Mouse (Mus musculus) heart, embryonic 14.5 days (tissue): ENCODE data around the gene Nme7. TPM values are rescaled to one million over a fixed set of nuclear protein-coding genes. Genes with fewer than 3 reads are reported as not detected.

ENCODE experiments used
- ATAC-seq: fragments of 200-750 bp; cut with Nextera tagmentation; 2 replicates; pipeline ENCODE4 v1.8.0; 2017; ENCODE audit warnings: low read depth, moderate TSS enrichment; ENCODE audit not compliant: insufficient number of reproducible peaks, insufficient read depth, low FRiP score
- H3K27ac ChIP-seq, 2 experiments: fragments of 200-500 bp in 1 of 2; fragments of 300-500 bp in 1 of 2; sonication (generic) in 1 of 2; replicated peaks in 1 of 2; 2 replicates each; pipeline ENCODE4 v1.5.1; 2012 to 2014; ENCODE audit warnings: low read depth in 2 of 2, low read length in 2 of 2, control low read depth in 1 of 2, mild to moderate bottlenecking in 1 of 2, mixed read lengths in 1 of 2; ENCODE audit not compliant: control insufficient read depth in 1 of 2, insufficient read depth in 1 of 2
- H3K27me3 ChIP-seq: fragments of 300-500 bp; sonication (generic); 2 replicates; pipeline ENCODE4 v1.6.1; 2014; ENCODE audit warnings: mild to moderate bottlenecking, low read length, control low read depth; ENCODE audit not compliant: control insufficient read depth, insufficient read depth
- H3K36me3 ChIP-seq: fragments of 300-500 bp; sonication (generic); 2 replicates; pipeline ENCODE4 v1.6.1; 2014; ENCODE audit warnings: mild to moderate bottlenecking, control low read depth, low read length, mixed read lengths; ENCODE audit not compliant: control insufficient read depth, insufficient read depth
- H3K4me1 ChIP-seq, 2 experiments: fragments of 200-500 bp in 1 of 2; fragments of 300-500 bp in 1 of 2; sonication (generic) in 1 of 2; 2 replicates each; pipeline ENCODE4 v1.6.1; 2012 to 2014; ENCODE audit warnings: low read length in 2 of 2, control low read depth in 1 of 2, mixed read lengths in 1 of 2; ENCODE audit not compliant: control insufficient read depth in 2 of 2, insufficient read depth in 2 of 2
- H3K4me2 ChIP-seq: fragments of 300-500 bp; sonication (generic); 2 replicates; pipeline ENCODE4 v1.6.1; 2014; ENCODE audit warnings: mild to moderate bottlenecking, low read length
- H3K4me3 ChIP-seq, 2 experiments: fragments of 200-500 bp in 1 of 2; fragments of 300-500 bp in 1 of 2; sonication (generic) in 1 of 2; 2 replicates each; pipeline ENCODE4 v1.5.1; 2012 to 2014; ENCODE audit warnings: low read length in 2 of 2, mild to moderate bottlenecking in 2 of 2, control low read depth in 1 of 2, low read depth in 1 of 2, moderate library complexity in 1 of 2; ENCODE audit not compliant: control insufficient read depth in 1 of 2, insufficient read depth in 1 of 2
- H3K9ac ChIP-seq: fragments of 300-500 bp; sonication (generic); 2 replicates; pipeline ENCODE4 v1.6.1; 2014; ENCODE audit warnings: mild to moderate bottlenecking, low read length
- H3K9me3 ChIP-seq: fragments of 300-500 bp; sonication (generic); 2 replicates; pipeline ENCODE4 v1.6.1; 2016; ENCODE audit warnings: low read length, control low read depth; ENCODE audit not compliant: control insufficient read depth
- WGBS: fragments of 180-500 bp; shearing (Covaris S2); extraction: QIAGEN DNeasy Blood & Tissue Kit; methylation state at CpG from one replicate; pipeline ENCODE4 v1.1.7; 2014; 5-methylcytosine and 5-hydroxymethylcytosine counted together
- polyA plus RNA-seq: library from polyadenylated mRNA; unstranded; fragments of >200 nt; fragmentation: Nextera tagmentation; extraction: Ambion mirVana; gene quantifications from 2 replicates; pipeline ENCODE4 v1.2.1, GENCODE M21; 2014

The Nme7 gene
- polyA plus RNA-seq, 1 experiment from 2014 or later = 19.4 TPM

GRCm38 (mm10) chr1:164452580-164452979 is 148.7 kb downstream of the Nme7 start:
- Histone ChIP-seq H3K27ac (peak overlapping the region; percentile 21 to 56), H3K4me1 (peaks cover 22 to 60% of the 10 kb centered on the region in 2 experiments), H3K36me3 (peaks cover 67% of the 10 kb centered on the region), H3K9me3 (no peaks in the 10 kb centered on the region), H3K4me2 (no peak overlapping the region), H3K27me3 (no peaks in the 10 kb centered on the region; the same call in 1 of the 2 replicates), H3K4me3 (no peak overlapping the region), H3K9ac (peak overlapping the region; percentile 99; the same call in 1 of the 2 replicates)
- WGBS = 67% methylated on average over 6 of the region's 6 CpGs
- ATAC-seq = no peak

- peaks cover 61% of the 10 kb centered on the region for H3K36me3 ChIP-seq
- no peak for ATAC-seq
- peaks cover 22 to 60% of the 10 kb centered on the region in 2 experiments for H3K4me1 ChIP-seq
- no peak overlapping the region for H3K4me3 ChIP-seq
- no peaks in the 10 kb centered on the region; the same call in 1 of the 2 replicates for H3K27me3 ChIP-seq
- peak overlapping the region; percentile 43 to 56; a peak in 3 of 4 replicates for H3K27ac ChIP-seq
- no peaks in the 10 kb centered on the region for H3K9me3 ChIP-seq
- WGBS = 79% methylated on average over 8 of the region's 8 CpGs
- H3K4me2 ChIP-seq = peak overlapping the region; percentile 80
- peak overlapping the region; percentile 99 for H3K9ac ChIP-seq
These were observed 149.2 kb downstream of the Nme7 start for GRCm38 (mm10) chr1:164453146-164453545.

- H3K9ac ChIP-seq = peak overlapping the region; percentile 99
- peaks cover 55% of the 10 kb centered on the region for H3K36me3 ChIP-seq
- no peak for ATAC-seq
- peak overlapping the region; percentile 80 for H3K4me2 ChIP-seq
- H3K27me3 ChIP-seq = no peaks in the 10 kb centered on the region; the same call in 1 of the 2 replicates
- peaks cover 22 to 62% of the 10 kb centered on the region in 2 experiments for H3K4me1 ChIP-seq
- 68% methylated on average over 5 of the region's 5 CpGs for WGBS
- H3K9me3 ChIP-seq = no peaks in the 10 kb centered on the region
- H3K27ac ChIP-seq = peak overlapping the region in 1 of 2 experiments; percentile 56; a peak in 2 of 4 replicates
- peak overlapping the region in 1 of 2 experiments; percentile 92; a peak in 2 of 4 replicates for H3K4me3 ChIP-seq
These were observed 149.8 kb downstream of the Nme7 start for GRCm38 (mm10) chr1:164453739-164454138.

- ATAC-seq = no peak
- H3K4me2 ChIP-seq = peak overlapping the region; percentile 80
- H3K9ac ChIP-seq = peak overlapping the region; percentile 99
- peaks cover 26 to 61% of the 10 kb centered on the region in 2 experiments for H3K4me1 ChIP-seq
- 19% methylated on average over 14 of the region's 14 CpGs for WGBS
- H3K27me3 ChIP-seq = no peaks in the 10 kb centered on the region; the same call in 1 of the 2 replicates
- H3K27ac ChIP-seq = peak overlapping the region; percentile 85 to 86
- H3K9me3 ChIP-seq = no peaks in the 10 kb centered on the region
- H3K36me3 ChIP-seq = peaks cover 44% of the 10 kb centered on the region
- H3K4me3 ChIP-seq = peak overlapping the region; percentile 52 to 92
These were observed 151.0 kb downstream of the Nme7 start for GRCm38 (mm10) chr1:164454747-164455400.

- Histone ChIP-seq H3K27me3 (no peaks in the 10 kb centered on the region; the same call in 1 of the 2 replicates), H3K4me2 (peak overlapping the region; percentile 80), H3K9me3 (no peaks in the 10 kb centered on the region), H3K9ac (peak overlapping the region; percentile 99), H3K27ac (peak overlapping the region; percentile 97 to 98), H3K36me3 (peaks cover 36% of the 10 kb centered on the region), H3K4me1 (peaks cover 26 to 60% of the 10 kb centered on the region in 2 experiments), H3K4me3 (peak overlapping the region; percentile 69 to 92)
- 34% methylated on average over 7 of the region's 7 CpGs for WGBS
- no peak for ATAC-seq
These were observed 151.7 kb downstream of the Nme7 start for GRCm38 (mm10) chr1:164455614-164456013.

GRCm38 (mm10) chr1:164456065-164456464 is 152.1 kb downstream of the Nme7 start:
- peak overlapping the region; percentile 69 to 92 for H3K4me3 ChIP-seq
- peak overlapping the region; percentile 97 to 98 for H3K27ac ChIP-seq
- H3K27me3 ChIP-seq = no peaks in the 10 kb centered on the region; the same call in 1 of the 2 replicates
- WGBS = 12% methylated on average over 6 of the region's 6 CpGs
- H3K36me3 ChIP-seq = peaks cover 32% of the 10 kb centered on the region
- ATAC-seq = no peak
- peak overlapping the region; percentile 80 for H3K4me2 ChIP-seq
- H3K9ac ChIP-seq = peak overlapping the region; percentile 99
- peaks cover 28 to 60% of the 10 kb centered on the region in 2 experiments for H3K4me1 ChIP-seq
- H3K9me3 ChIP-seq = no peaks in the 10 kb centered on the region

GRCm38 (mm10) chr1:164456731-164457130 is 152.8 kb downstream of the Nme7 start:
- Histone ChIP-seq H3K9me3 (no peaks in the 10 kb centered on the region), H3K4me3 (peak overlapping the region; percentile 69 to 92), H3K4me1 (peaks cover 31 to 60% of the 10 kb centered on the region in 2 experiments), H3K27me3 (no peaks in the 10 kb centered on the region; the same call in 1 of the 2 replicates), H3K36me3 (peaks cover 25% of the 10 kb centered on the region), H3K4me2 (peak overlapping the region; percentile 80), H3K27ac (peak overlapping the region; percentile 97 to 98), H3K9ac (peak overlapping the region; percentile 99)
- 6% methylated on average over 8 of the region's 8 CpGs for WGBS
- ATAC-seq = no peak
